Mouse (Mus musculus) urinary bladder, adult 18-20 months (tissue): ENCODE measurements around the gene Asah2.
"Not testable (repeated sequence)": the region's sequence is repeated elsewhere in the genome, so short reads cannot be mapped to it uniquely, and the experiment has no call there.

Source experiments
- DNase-seq, 2 experiments: peaks; one replicate each; pipeline ENCODE4 v3.0.0; 2022; ENCODE audit warnings: low spot score in 2 of 2, mixed read lengths in 2 of 2

The Asah2 gene

GRCm38 (mm10) chr19:32107771-32108306 lies at the start of gene Asah2:
Asah2 (minus strand) TSS chr19:32108211.
- DNase-seq, result peak; percentile 60 to 71

- no peak for DNase-seq
Observed at GRCm38 (mm10) chr19:32157045-32157444, 49.0 kb upstream of the Asah2 start.

GRCm38 (mm10) chr19:32152529-32152928 lies 44.5 kb upstream of the Asah2 start:
- no peak for DNase-seq

GRCm38 (mm10) chr19:32148710-32149109 lies 40.7 kb upstream of the Asah2 start:
- DNase-seq, result no peak

GRCm38 (mm10) chr19:32142383-32142782 lies 34.4 kb upstream of the Asah2 start:
- DNase-seq, result no peak

- no peak for DNase-seq
Observed at GRCm38 (mm10) chr19:32138361-32139088, 30.5 kb upstream of the Asah2 start.

GRCm38 (mm10) chr19:32137904-32138303 lies 29.9 kb upstream of the Asah2 start:
- DNase-seq, result no peak

- DNase-seq, result no peak
Observed at GRCm38 (mm10) chr19:32136888-32137625, 29.0 kb upstream of the Asah2 start.

- DNase-seq, result not testable (repeated sequence)
Observed at GRCm38 (mm10) chr19:32131707-32132488, 23.9 kb upstream of the Asah2 start.

- DNase-seq, result no peak
Observed at GRCm38 (mm10) chr19:32129281-32129680, 21.3 kb upstream of the Asah2 start.

GRCm38 (mm10) chr19:32127180-32127850 lies 19.3 kb upstream of the Asah2 start:
- no peak for DNase-seq

GRCm38 (mm10) chr19:32124155-32124554 lies 16.1 kb upstream of the Asah2 start:
- DNase-seq, result no peak

- no peak for DNase-seq
Observed at GRCm38 (mm10) chr19:32123196-32123595, 15.2 kb upstream of the Asah2 start.

- no peak for DNase-seq
Observed at GRCm38 (mm10) chr19:32120798-32121197, 12.8 kb upstream of the Asah2 start.

GRCm38 (mm10) chr19:32119666-32120065 lies 11.7 kb upstream of the Asah2 start:
- DNase-seq, result no peak

- no peak for DNase-seq
Observed at GRCm38 (mm10) chr19:32118496-32118895, 10.5 kb upstream of the Asah2 start.

GRCm38 (mm10) chr19:32117484-32118018 lies 9.5 kb upstream of the Asah2 start:
- DNase-seq, result no peak

- no peak for DNase-seq
Observed at GRCm38 (mm10) chr19:32111866-32112790, 4.1 kb upstream of the Asah2 start.

- no peak for DNase-seq
Observed at GRCm38 (mm10) chr19:32106750-32107149, 1.3 kb downstream of the Asah2 start.

- DNase-seq, result no peak
Observed at GRCm38 (mm10) chr19:32104217-32104616, 3.8 kb downstream of the Asah2 start.
